Mouse (Mus musculus) embryonic facial prominence, embryonic 15.5 days (tissue): ENCODE measurements around the gene Rell1. TPM values are rescaled to one million over a fixed set of nuclear protein-coding genes. Genes with fewer than 3 reads are reported as not detected.

Source experiments
- polyA plus RNA-seq: library from polyadenylated mRNA; unstranded; fragments of >200 nt; fragmentation: Nextera tagmentation; extraction: Ambion mirVana; gene quantifications from 2 replicates; pipeline ENCODE4 v1.2.1, GENCODE M21; 2015

Rell1 gene
- polyA plus RNA-seq, 1 experiment from 2014 or later, result 26.6 TPM

Other genes starting within 250 kb of the Rell1 start
- 5.7 and 6.1 TPM in 2 replicates for gene 0610040J01Rik, start 156.5 kb downstream of the Rell1 start, polyA plus RNA-seq
- gene Pgm2, start 124.1 kb upstream of the Rell1 start, polyA plus RNA-seq, result 30.7 and 31.6 TPM in 2 replicates
- 17.5 and 18.1 TPM in 2 replicates for gene Tbc1d1, start 187.4 kb upstream of the Rell1 start, polyA plus RNA-seq